Mouse (Mus musculus) neural tube, embryonic 13.5 days (tissue): ENCODE results near the gene Nploc4. TPM values are rescaled to one million over a fixed set of nuclear protein-coding genes. Genes with fewer than 3 reads are reported as not detected.

Experiments
- ATAC-seq: fragments of 200-750 bp; cut with Nextera tagmentation; 2 replicates; pipeline ENCODE4 v1.8.0; 2017; ENCODE audit warnings: low read depth, mild to moderate bottlenecking, moderate TSS enrichment, moderate library complexity
- H3K27ac ChIP-seq: fragments of 300-500 bp; sonication (generic); replicated peaks from 2 replicates; pipeline ENCODE4 v1.5.1; 2015; ENCODE audit warnings: moderate library complexity, mild to moderate bottlenecking, inconsistent platforms
- H3K27me3 ChIP-seq: fragments of 300-500 bp; sonication (generic); 2 replicates; pipeline ENCODE4 v1.6.1; 2015; ENCODE audit warnings: mild to moderate bottlenecking, inconsistent platforms
- H3K36me3 ChIP-seq: fragments of 300-500 bp; sonication (generic); 2 replicates; pipeline ENCODE4 v1.6.1; 2015; ENCODE audit warnings: mild to moderate bottlenecking, inconsistent platforms
- H3K4me1 ChIP-seq: fragments of 300-500 bp; sonication (generic); replicated peaks from 2 replicates; pipeline ENCODE4 v1.6.1; 2015; ENCODE audit warnings: inconsistent platforms
- H3K4me2 ChIP-seq: fragments of 300-500 bp; sonication (generic); 2 replicates; pipeline ENCODE4 v1.6.1; 2015; ENCODE audit warnings: inconsistent platforms, mild to moderate bottlenecking, moderate library complexity
- H3K4me3 ChIP-seq: fragments of 300-500 bp; sonication (generic); 2 replicates; pipeline ENCODE4 v1.5.1; 2015; ENCODE audit warnings: mild to moderate bottlenecking, inconsistent platforms
- H3K9ac ChIP-seq: fragments of 300-500 bp; sonication (generic); 2 replicates; pipeline ENCODE4 v1.6.1; 2015; ENCODE audit warnings: moderate library complexity, mild to moderate bottlenecking, inconsistent platforms
- H3K9me3 ChIP-seq: fragments of 300-500 bp; sonication (generic); 2 replicates; pipeline ENCODE4 v1.6.1; 2016; ENCODE audit warnings: inconsistent platforms
- WGBS: fragments of 180-500 bp; shearing (Covaris S2); methylation state at CpG from one replicate; pipeline ENCODE4 v1.1.7; 2015; 5-methylcytosine and 5-hydroxymethylcytosine counted together
- polyA plus RNA-seq: library from polyadenylated mRNA; unstranded; fragments of >200 nt; fragmentation: Nextera tagmentation; extraction: Ambion mirVana; gene quantifications from 2 replicates; pipeline ENCODE4 v1.2.1, GENCODE M21; 2015

Nploc4 gene
- 33.5 and 33.8 TPM in 2 replicates for polyA plus RNA-seq

GRCm38 (mm10) chr11:120437152-120437856 lies at the start of gene Nploc4:
Gene Nploc4 (minus strand): TSS chr11:120437708.
- ATAC-seq, result peak; percentile 88
- Histone ChIP-seq H3K36me3 (peaks cover 26% of the 10 kb centered on the region), H3K4me2 (peak within 1 kb of the TSS; percentile 90), H3K27ac (peak within 1 kb of the TSS; percentile 81), H3K9me3 (no peaks in the 10 kb centered on the region), H3K4me1 (peaks cover 13% of the 10 kb centered on the region), H3K9ac (peak within 1 kb of the TSS; percentile 97), H3K27me3 (no peaks in the 10 kb centered on the region), H3K4me3 (peak within 1 kb of the TSS; percentile 98)
- WGBS, result under 1% methylated on average over 63 of the region's 77 CpGs

- Histone ChIP-seq H3K27me3 (no peaks in the 10 kb centered on the region), H3K36me3 (peaks cover 65% of the 10 kb centered on the region), H3K4me3 (peak overlapping the region; percentile 97), H3K4me1 (peaks cover 28% of the 10 kb centered on the region), H3K4me2 (peak overlapping the region; percentile 97), H3K9ac (peak overlapping the region; percentile 87), H3K27ac (peak overlapping the region; percentile 91; the same call in 1 of the 2 replicates), H3K9me3 (no peaks in the 10 kb centered on the region)
- no peak for ATAC-seq
- WGBS, result 10% methylated on average over 10 of the region's 10 CpGs
These were observed 47.7 kb upstream of the Nploc4 start for GRCm38 (mm10) chr11:120485251-120485650.

GRCm38 (mm10) chr11:120484265-120484981 lies 46.9 kb upstream of the Nploc4 start, which contains the start of gene Mrpl12:
Gene Mrpl12 (plus strand): TSS chr11:120484613.
- peak within 1 kb of the TSS; percentile 91 for H3K27ac ChIP-seq
- no peaks in the 10 kb centered on the region for H3K9me3 ChIP-seq
- H3K27me3 ChIP-seq, result no peaks in the 10 kb centered on the region
- WGBS, result under 1% methylated on average over 60 of the region's 60 CpGs
- peaks cover 74% of the 10 kb centered on the region for H3K36me3 ChIP-seq
- H3K4me2 ChIP-seq, result peak within 1 kb of the TSS; percentile 97
- H3K4me1 ChIP-seq, result peaks cover 22% of the 10 kb centered on the region
- peak within 1 kb of the TSS; percentile 87 for H3K9ac ChIP-seq
- ATAC-seq, result peak; percentile 94
- H3K4me3 ChIP-seq, result peak within 1 kb of the TSS; percentile 97

GRCm38 (mm10) chr11:120483448-120483934 lies 46.0 kb upstream of the Nploc4 start:
- Histone ChIP-seq H3K9ac (peak overlapping the region; percentile 87), H3K4me2 (peak overlapping the region; percentile 97), H3K27me3 (no peaks in the 10 kb centered on the region), H3K4me3 (0 out of 2 replicates have a peak overlapping the region, but pooled peaks have one; percentile 97), H3K36me3 (peaks cover 78% of the 10 kb centered on the region), H3K27ac (peak overlapping the region; percentile 91; the same call in 1 of the 2 replicates), H3K4me1 (peaks cover 21% of the 10 kb centered on the region), H3K9me3 (no peaks in the 10 kb centered on the region)
- ATAC-seq, result 0 out of 2 replicates have a peak, but pooled peaks have one; percentile 11
- WGBS, result 85% methylated on average over 7 of the region's 7 CpGs

GRCm38 (mm10) chr11:120472052-120472451 lies 34.5 kb upstream of the Nploc4 start:
- no peaks in the 10 kb centered on the region for H3K9me3 ChIP-seq
- H3K36me3 ChIP-seq, result peaks cover 80% of the 10 kb centered on the region
- no peak overlapping the region for H3K27ac ChIP-seq
- H3K9ac ChIP-seq, result no peak overlapping the region
- WGBS, result 91% methylated on average over 6 of the region's 6 CpGs
- no peak overlapping the region for H3K4me2 ChIP-seq
- no peak for ATAC-seq
- peaks cover 15% of the 10 kb centered on the region for H3K4me1 ChIP-seq
- no peaks in the 10 kb centered on the region for H3K27me3 ChIP-seq
- no peak overlapping the region for H3K4me3 ChIP-seq

GRCm38 (mm10) chr11:120467736-120468092 lies 30.2 kb upstream of the Nploc4 start:
- peak overlapping the region; percentile 87 for H3K9ac ChIP-seq
- H3K4me1 ChIP-seq, result peaks cover 30% of the 10 kb centered on the region
- peak overlapping the region; percentile 86 for H3K4me3 ChIP-seq
- no peaks in the 10 kb centered on the region for H3K27me3 ChIP-seq
- peak overlapping the region; percentile 91 for H3K4me2 ChIP-seq
- 0 out of 2 replicates have a peak overlapping the region, but pooled peaks have one; percentile 20 for H3K27ac ChIP-seq
- ATAC-seq, result peak; percentile 65
- 1% methylated on average over 33 of the region's 33 CpGs for whole genome bisulfite sequencing
- no peaks in the 10 kb centered on the region for H3K9me3 ChIP-seq
- H3K36me3 ChIP-seq, result peaks cover 65% of the 10 kb centered on the region

- Histone ChIP-seq H3K9me3 (no peaks in the 10 kb centered on the region), H3K4me3 (peak within 1 kb of the TSS; percentile 86), H3K4me2 (peak within 1 kb of the TSS; percentile 98), H3K27me3 (no peaks in the 10 kb centered on the region), H3K9ac (peak within 1 kb of the TSS; percentile 94), H3K4me1 (peaks cover 30% of the 10 kb centered on the region), H3K36me3 (peaks cover 65% of the 10 kb centered on the region), H3K27ac (peak within 1 kb of the TSS; percentile 90)
- ATAC-seq, result peak; percentile 100
- WGBS, result under 1% methylated on average over 54 of the region's 54 CpGs
These were observed 29.7 kb upstream of the Nploc4 start, which contains the start of gene Arl16 for GRCm38 (mm10) chr11:120467051-120467735. Gene Arl16 (minus strand): TSS chr11:120467607.

- Histone ChIP-seq H3K4me2 (peak overlapping the region; percentile 98), H3K4me3 (peak overlapping the region; percentile 86; the same call in 1 of the 2 replicates), H3K9ac (no peak overlapping the region), H3K27ac (no peak overlapping the region), H3K9me3 (no peaks in the 10 kb centered on the region), H3K36me3 (peaks cover 65% of the 10 kb centered on the region), H3K4me1 (peaks cover 30% of the 10 kb centered on the region), H3K27me3 (no peaks in the 10 kb centered on the region)
- WGBS, result 93% methylated on average over 4 of the region's 4 CpGs
- no peak for ATAC-seq
These were observed 28.0 kb upstream of the Nploc4 start for GRCm38 (mm10) chr11:120465521-120465920.

- ATAC-seq, result no peak
- WGBS, result 95% methylated on average over 5 of the region's 5 CpGs
- Histone ChIP-seq H3K27me3 (no peaks in the 10 kb centered on the region), H3K4me3 (no peak overlapping the region), H3K4me1 (peaks cover 34% of the 10 kb centered on the region), H3K27ac (no peak overlapping the region), H3K4me2 (no peak overlapping the region), H3K9me3 (no peaks in the 10 kb centered on the region), H3K9ac (no peak overlapping the region), H3K36me3 (peaks cover 61% of the 10 kb centered on the region)
These were observed 26.9 kb upstream of the Nploc4 start for GRCm38 (mm10) chr11:120464365-120464764.

GRCm38 (mm10) chr11:120463536-120463935 lies 26.0 kb upstream of the Nploc4 start:
- H3K4me3 ChIP-seq, result no peak overlapping the region
- peaks cover 60% of the 10 kb centered on the region for H3K36me3 ChIP-seq
- H3K27ac ChIP-seq, result no peak overlapping the region
- H3K9me3 ChIP-seq, result no peaks in the 10 kb centered on the region
- WGBS, result 89% methylated on average over 2 of the region's 2 CpGs
- no peak for ATAC-seq
- H3K4me2 ChIP-seq, result no peak overlapping the region
- no peak overlapping the region for H3K9ac ChIP-seq
- peaks cover 35% of the 10 kb centered on the region for H3K4me1 ChIP-seq
- no peaks in the 10 kb centered on the region for H3K27me3 ChIP-seq

GRCm38 (mm10) chr11:120458847-120459597 lies 21.5 kb upstream of the Nploc4 start:
- Histone ChIP-seq H3K4me2 (peak overlapping the region; percentile 97), H3K9ac (peak overlapping the region; percentile 98), H3K27ac (no peak overlapping the region), H3K9me3 (no peaks in the 10 kb centered on the region), H3K4me3 (peak overlapping the region; percentile 90), H3K36me3 (peaks cover 44% of the 10 kb centered on the region), H3K4me1 (peaks cover 25% of the 10 kb centered on the region), H3K27me3 (no peaks in the 10 kb centered on the region)
- ATAC-seq, result no peak
- 76% methylated on average over 6 of the region's 6 CpGs for WGBS
